Mouse (Mus musculus) adipocyte (in vitro differentiated cells): Measurements from ENCODE around the gene Nenf.

ENCODE experiments used
- DNase-seq: peaks from one replicate; pipeline ENCODE4 v3.0.0-alpha.2; 2016; ENCODE audit warnings: low spot score

Nenf gene

DNA sequence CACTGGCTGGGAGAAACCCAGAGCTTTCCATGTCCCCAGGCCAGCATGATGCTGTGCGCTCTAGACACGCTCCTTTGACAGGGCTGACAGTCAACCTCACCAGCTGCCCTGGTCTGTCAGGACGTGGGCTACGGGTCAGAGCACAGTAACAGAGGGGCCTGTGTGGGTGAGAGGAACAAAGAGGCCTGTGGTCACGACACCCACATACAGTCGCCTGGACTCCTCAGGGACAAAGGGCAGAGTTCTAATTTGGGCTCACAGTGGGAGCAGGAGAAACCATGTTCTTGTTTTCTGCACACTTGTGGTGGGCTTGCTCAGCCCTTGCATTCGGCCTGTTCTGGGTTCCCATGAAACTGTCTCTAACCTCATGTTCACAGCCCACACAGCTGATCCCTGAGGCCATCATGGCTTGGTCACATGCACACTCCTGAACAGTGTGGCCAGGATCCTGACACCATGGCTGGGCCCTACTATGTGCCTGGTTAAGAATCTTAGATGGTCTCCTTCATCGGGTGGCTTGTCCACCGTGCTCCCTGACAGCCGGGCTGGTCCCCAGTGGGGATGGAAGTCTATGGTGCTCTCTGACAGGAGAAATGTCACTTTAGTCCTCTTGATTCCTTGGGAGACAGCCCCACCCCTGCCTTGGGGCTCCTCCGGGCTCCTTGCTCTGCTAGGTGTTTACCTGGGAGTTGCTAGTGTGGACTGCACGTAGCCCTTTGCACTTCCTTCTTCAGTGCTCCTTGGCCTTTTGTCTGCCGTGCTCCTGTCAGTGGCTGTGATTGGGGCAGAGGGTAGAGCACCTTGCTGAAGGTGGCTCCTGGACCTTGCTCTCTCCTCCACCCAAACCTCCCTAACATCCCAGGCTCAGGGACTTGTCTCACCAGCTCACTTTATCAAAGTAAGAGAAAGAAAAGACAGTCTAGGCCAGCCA lies 34.6 kb downstream of the Nenf start:
- no peak for DNase-seq

DNA sequence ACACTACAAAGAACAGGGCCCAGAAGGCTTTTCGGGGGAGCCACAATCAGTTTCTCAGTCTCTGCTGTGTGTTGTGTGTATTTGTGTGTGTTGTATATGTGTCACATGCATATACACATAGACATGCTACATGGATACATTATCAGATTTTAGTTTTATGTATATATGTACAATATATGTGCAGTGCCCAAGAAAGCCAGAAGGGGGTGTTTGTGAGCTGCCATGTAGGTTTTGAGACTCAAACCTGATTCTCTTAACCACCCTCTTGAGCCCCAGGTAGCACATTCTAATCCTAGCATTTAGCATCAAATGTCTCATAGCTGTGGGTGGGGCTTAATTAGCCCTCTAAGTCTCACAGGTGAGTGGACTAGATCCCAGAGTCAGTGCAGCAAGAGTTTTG lies 35.7 kb downstream of the Nenf start:
- no peak for DNase-seq

GRCm38 (mm10) chr1:191281171-191281570 lies 36.8 kb downstream of the Nenf start:
- DNase-seq = no peak

DNA sequence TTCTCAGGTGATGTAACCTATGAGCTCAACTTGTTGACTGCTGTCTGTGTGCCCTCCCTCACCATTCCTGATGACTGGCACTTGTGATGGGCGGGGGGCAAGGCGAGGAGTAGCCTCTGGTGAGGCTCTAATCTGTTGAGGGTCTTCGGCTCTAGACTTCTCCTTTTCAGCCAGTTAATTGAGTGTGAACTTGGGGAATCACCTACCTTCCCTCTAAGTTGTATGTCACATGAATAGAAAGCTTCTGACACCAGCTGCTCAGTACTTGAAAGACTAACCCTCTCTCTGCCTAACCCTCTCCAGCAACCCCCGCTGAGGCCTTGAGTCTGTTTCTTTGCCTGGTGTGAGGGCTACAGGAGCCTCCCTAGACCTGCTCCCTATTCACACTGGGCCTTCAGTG lies 39.7 kb downstream of the Nenf start:
- DNase-seq = no peak

DNA sequence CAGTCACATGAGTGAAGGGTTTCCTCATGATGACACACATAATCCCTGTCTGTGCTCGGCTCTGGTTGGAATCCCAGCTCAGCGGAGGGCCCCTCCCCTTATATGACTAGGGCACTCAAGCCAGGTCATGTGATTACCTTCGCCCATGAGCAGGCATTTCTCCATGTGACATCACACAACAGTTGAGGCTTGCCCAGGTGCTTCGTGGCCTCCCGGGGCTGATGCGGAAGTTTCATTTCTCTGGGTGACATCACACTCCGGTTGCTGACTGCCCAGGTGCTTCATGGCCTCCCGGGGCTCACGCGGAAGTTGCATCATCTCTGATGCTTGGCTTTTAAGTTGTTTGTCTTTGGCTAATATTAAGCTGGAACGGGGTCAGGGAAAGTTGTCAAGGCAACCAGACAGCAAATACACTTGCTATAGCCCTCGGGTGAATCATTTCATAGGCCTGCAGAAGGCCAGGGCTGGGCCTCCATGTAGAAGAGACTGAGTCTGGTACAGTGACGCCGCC lies 40.4 kb downstream of the Nenf start:
- no peak for DNase-seq

- DNase-seq = no peak
Observed at GRCm38 (mm10) chr1:191276181-191276580, 41.8 kb downstream of the Nenf start.

DNA sequence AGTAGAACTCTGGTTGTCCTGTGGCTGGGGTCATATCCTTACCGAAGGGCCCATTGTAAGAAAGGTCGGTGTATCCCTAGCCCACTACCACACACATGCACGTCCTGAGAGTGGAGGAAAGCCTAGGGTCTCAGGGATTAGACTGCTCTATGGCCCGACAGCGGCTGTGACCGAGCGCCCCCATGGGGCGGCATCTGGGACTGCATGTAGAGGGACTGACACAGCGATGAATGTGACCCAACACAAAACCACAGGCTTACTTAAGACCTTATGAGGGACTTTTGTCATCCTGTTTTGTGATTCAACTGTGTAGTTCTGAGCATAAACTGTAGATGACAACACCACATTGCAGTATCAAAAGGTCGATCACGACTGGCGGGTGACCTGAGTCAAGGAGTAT lies 42.5 kb downstream of the Nenf start:
- peak; percentile 58 for DNase-seq

GRCm38 (mm10) chr1:191272660-191273059 lies 45.3 kb downstream of the Nenf start:
- no peak for DNase-seq

DNA sequence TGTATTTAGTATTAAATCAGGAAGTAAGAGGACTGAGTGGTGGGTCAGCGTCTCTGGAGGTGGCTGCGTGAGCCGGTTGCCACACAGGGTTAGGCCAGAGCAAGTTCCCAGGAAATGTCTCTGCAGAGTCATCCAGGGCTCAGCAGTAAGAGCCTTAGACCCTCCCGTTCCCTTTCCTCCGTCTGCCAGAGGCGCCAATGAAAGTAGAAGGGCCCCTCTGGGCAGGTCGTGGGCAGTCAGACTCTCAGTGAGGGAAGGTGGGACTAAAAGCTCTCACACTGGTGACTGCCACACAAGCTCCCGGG lies 48.4 kb downstream of the Nenf start:
- no peak for DNase-seq

DNA sequence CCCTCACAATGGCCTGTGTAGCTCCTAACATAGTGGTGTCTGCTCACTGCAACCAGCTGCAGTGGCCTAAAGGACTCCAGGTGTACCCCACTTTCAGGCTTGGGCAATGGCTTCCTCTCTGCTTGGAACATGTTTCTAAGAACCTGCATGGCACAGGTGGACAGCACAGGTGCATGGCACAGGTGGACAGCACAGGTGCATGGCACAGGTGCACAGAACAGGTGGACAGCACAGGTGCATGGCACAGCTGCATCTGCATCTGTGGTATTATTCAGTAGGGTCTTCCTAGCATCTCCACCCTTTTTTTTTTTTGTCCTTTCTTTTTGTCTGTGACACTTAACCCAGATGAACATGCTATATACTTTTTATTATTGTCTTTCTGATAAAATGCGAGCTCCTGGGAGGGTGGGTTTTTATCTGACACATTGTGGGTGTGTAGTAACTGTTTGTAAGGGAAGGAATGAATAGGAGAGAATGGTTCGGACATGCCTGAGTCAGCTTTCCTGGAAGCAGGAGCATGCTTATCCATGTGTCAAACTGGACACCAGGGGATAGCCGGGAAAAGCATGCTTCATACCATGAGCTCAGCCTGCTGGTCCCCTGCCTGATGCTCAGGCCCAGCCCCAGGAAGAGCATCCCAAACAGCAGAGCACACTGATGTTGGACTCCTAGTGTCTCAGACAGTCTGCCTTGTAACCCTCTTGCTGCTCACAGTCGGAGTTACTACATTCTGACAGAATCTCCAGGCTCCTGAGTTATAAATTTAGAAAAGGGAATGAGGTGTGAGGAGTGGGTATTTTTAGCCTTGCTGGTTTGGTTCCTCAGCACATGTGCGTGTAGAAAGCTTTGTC lies 49.0 kb downstream of the Nenf start:
- DNase-seq = no peak

DNA sequence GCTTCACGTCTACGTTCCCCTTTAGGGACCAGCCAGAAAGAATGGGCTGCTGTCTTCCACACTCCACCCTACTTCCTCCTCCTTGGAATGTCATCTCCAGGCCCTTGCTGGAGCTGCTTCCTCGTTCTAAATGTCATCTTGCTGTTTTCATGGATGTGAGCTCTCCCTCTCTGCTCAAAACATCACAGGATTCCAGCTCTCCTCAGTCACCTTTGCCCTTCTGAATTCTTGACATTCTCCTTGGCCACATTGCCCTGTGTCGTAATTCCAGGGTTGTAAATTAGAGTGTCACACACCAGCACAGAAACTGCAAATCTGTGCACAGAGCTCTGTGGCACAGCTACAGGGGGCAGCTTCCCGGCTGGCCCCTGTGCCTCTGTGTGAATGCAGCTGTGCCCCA lies 50.1 kb downstream of the Nenf start:
- peak; percentile 54 for DNase-seq

GRCm38 (mm10) chr1:191267162-191267561 lies 50.8 kb downstream of the Nenf start:
- DNase-seq = no peak

DNA sequence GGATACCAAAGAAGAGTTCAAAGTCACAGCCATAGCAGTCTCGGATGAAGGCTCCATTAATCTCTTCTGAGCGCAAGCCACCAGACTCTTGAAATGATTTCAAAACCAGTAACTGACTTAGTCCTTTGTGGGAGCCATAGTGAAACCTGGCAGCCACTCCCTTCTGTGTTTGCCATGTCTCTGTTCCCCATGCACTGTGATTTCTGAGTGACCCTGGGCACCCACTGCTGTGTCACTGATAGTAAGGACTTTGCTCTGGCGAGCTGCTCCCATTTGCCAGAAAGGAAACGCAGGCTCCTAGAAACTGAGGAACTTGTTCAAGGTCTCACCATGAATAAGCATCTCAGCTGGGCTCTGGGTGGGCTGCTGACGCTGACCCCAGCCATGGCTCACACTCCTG lies 54.5 kb downstream of the Nenf start:
- DNase-seq = no peak

DNA sequence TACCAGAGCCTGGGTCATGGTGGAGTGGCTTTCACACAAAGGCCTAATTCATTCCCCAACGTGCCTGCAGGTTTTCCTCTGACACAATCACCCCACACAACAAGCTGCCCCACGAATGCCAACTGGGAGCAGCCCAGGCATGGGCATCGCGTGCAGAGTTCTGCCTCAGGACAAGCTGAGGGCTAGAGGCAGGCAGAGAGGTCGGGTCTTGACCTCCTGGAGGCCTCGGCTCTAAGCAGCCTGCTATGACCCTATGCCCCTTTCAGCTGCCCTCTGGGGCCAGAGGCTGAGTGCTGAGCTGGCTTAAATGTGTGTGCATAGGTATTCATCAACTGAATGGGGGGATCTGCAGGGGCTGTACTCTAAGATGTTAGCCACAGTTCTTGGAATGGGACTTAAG lies 56.1 kb downstream of the Nenf start:
- DNase-seq = no peak

- DNase-seq = no peak
Observed at GRCm38 (mm10) chr1:191259661-191260060, 58.3 kb downstream of the Nenf start.

DNA sequence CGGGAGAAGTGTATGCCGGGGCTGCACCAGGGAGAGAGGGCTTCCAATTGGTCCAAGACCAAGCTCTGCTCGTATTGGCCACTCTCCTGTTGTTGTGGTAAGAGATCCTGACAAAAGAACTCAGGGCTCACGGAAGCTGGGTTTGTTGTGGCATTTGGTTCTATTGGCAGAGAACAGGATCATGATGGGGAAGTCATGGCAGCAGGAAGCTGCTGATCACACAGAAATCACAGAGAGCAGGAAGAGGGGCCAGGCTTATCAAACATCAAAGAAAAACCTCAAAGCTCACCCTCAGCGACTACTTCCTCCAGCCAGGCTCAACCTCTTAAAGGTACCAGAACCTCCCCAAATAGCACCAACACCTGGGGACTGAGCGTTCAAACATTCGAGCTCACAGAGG lies 58.9 kb downstream of the Nenf start:
- DNase-seq = no peak

- DNase-seq = no peak
Observed at GRCm38 (mm10) chr1:191258521-191258920, 59.5 kb downstream of the Nenf start.

DNA sequence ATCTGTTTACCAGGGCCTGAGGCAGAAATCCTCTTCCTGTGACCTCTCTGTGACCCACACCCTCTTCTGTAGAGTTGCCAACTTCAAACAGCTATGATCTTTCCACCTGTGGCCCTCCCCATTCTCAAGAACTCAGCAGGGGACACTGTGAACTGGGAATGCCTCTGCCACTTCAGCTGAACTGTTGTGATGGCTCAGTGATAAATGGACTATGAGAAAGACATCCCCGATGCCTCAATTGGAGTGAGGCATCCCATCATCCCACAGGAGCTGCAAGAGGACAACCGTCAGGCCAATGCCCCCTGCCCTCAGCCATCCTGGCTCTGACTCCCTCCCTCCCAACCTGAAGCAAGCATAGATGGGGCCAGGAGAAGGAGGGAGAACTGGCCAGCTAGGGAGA lies 60.0 kb downstream of the Nenf start:
- no peak for DNase-seq

- DNase-seq = no peak
Observed at GRCm38 (mm10) chr1:191257351-191257771, 60.6 kb downstream of the Nenf start.
